Comparison of ENCODE assay signal across 24 mouse cellular contexts in the genomic region with DNA sequence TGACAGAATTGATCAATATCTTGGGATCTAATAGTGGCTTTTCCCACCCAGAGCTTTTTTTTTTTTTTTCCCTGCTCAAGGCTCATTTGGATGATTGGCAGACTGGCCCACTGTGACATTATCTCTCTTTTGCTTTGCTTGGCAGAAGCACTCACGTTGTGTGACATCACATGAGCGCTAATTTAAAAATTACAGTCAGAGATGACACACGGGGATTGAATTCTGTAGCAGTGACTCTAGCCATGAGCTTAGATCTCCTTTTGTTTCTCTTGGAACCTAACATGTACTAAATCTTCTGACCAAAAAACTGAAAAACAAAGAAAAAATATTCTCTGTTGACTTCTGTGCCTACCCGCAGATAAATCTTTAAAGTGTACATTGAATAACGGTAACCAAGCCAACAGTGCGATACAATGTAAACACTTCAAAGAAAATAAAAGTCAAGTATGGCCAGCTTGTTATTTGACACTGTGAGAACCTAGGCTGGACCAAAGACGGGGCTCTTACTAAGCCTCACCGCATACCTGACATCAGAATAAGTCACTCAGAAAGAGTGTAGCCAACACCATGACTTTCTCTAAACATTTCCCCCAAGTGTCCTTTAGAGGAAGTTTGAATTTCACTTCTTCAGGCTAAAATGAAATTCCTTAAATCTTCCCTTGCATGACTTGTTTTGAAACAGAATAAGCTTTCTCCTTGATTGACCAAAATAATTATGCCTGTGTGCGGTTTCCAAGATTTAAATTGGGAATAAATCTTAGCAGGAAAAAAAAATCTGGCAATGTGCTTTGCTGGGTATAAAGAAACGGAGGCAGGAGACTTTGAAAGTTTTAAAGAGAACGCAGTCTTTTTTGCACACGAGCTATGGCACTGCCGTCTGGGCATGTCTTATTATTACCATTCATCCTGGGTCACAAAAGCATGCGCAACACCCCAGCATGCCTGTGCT.
DNase-seq lines count a peak whose midpoint lies in the region; ATAC-seq and TF ChIP-seq lines count a peak whose summit lies in the region.
"Had no signal": no experiment of that assay in that cellular context is flagged by ENCODE, and none has a peak within 500 bp of the region (broad histone marks: within the 10 kb centered on the region; RNA-seq: fewer than 3 reads in every experiment).

No protein-coding gene starts in this region.

- H3ac ChIP-seq in C2C12 (ENCODE audit: control insufficient read depth, insufficient read length, low read depth) = no peak overlapping the region

- WGBS in forebrain, postnatal 0 days = 57% methylated on average over 14 of the region's 14 CpGs
- 83% methylated on average over 14 of the region's 14 CpGs for WGBS in forebrain, embryonic 12.5 days
- 24% methylated on average over 14 of the region's 14 CpGs for WGBS in kidney, postnatal 0 days
- WGBS in embryonic facial prominence, embryonic 14.5 days = 39% methylated on average over 14 of the region's 14 CpGs

- H3K79me3 ChIP-seq in C2C12 (ENCODE audit: low read depth) = no peaks in the 10 kb centered on the region

- no peak overlapping the region for H3K27ac ChIP-seq in forebrain, postnatal 0 days (ENCODE audit: low read depth, low read length)
- no peak overlapping the region for H3K27ac ChIP-seq in forebrain, embryonic 12.5 days
- H3K27ac ChIP-seq in kidney, postnatal 0 days = no peak overlapping the region
- H3K27ac ChIP-seq in embryonic facial prominence, embryonic 14.5 days (replicated peaks; ENCODE audit: low read depth, low read length) = peak overlapping the region; percentile 2
- H3K27ac ChIP-seq: forebrain, embryonic 10.5 days; heart, embryonic 10.5 days; hindbrain, embryonic 10.5 days; hindbrain, postnatal 0 days; stomach, postnatal 0 days had no signal

- no peak overlapping the region for H3K4me2 ChIP-seq in forebrain, postnatal 0 days (ENCODE audit: low read depth)
- no peak overlapping the region for H3K4me2 ChIP-seq in forebrain, embryonic 12.5 days
- H3K4me2 ChIP-seq in kidney, postnatal 0 days (ENCODE audit: low read length) = 0 out of 2 replicates have a peak overlapping the region, but pooled peaks have one; percentile 27
- H3K4me2 ChIP-seq in embryonic facial prominence, embryonic 14.5 days (ENCODE audit: low read depth, low read length) = no peak overlapping the region
- H3K4me2 ChIP-seq: liver, embryonic 11.5 days had no signal

- no peaks in the 10 kb centered on the region for H3K4me1 ChIP-seq in forebrain, postnatal 0 days (ENCODE audit: insufficient read depth)
- H3K4me1 ChIP-seq in forebrain, embryonic 12.5 days = no peaks in the 10 kb centered on the region
- no peaks in the 10 kb centered on the region for H3K4me1 ChIP-seq in kidney, postnatal 0 days (replicated peaks; ENCODE audit: insufficient read depth, low read length)
- H3K4me1 ChIP-seq in embryonic facial prominence, embryonic 14.5 days (ENCODE audit: control insufficient read depth, insufficient read depth, low read length) = peaks cover 3% of the 10 kb centered on the region
- H3K4me1 ChIP-seq: forebrain, embryonic 10.5 days; heart, embryonic 10.5 days had no signal

- peak; percentile 39 for DNase-seq in forebrain, postnatal 0 days
- peak; percentile 76 for DNase-seq in kidney, postnatal 0 days (ENCODE audit: low spot score)
- DNase-seq in kidney, postnatal 14 days = no peak
- peak; percentile 89 for DNase-seq in embryonic facial prominence, embryonic 14.5 days (ENCODE audit: low spot score)
- no peak for DNase-seq in retina, embryonic 14.5 days (ENCODE audit: low spot score)
- no peak for DNase-seq in ovary, postnatal 14 days (ENCODE audit: low spot score)
- DNase-seq: adrenal gland, adult 8-10 months; B cell, adult 2 months; cerebellum, adult 11 months; cerebellum, postnatal 14 days; embryo, embryonic 11 days; gastrocnemius, postnatal 14 days; right cerebral cortex, postnatal 4 days; thymus, postnatal 25 days had no signal

- H3K9me3 ChIP-seq in forebrain, postnatal 0 days (ENCODE audit: low read length) = no peaks in the 10 kb centered on the region
- no peaks in the 10 kb centered on the region for H3K9me3 ChIP-seq in forebrain, embryonic 12.5 days
- no peaks in the 10 kb centered on the region for H3K9me3 ChIP-seq in kidney, postnatal 0 days (replicated peaks; ENCODE audit: low read length)
- no peaks in the 10 kb centered on the region for H3K9me3 ChIP-seq in embryonic facial prominence, embryonic 14.5 days (ENCODE audit: control insufficient read depth, low read length)
- H3K9me3 ChIP-seq: forebrain, embryonic 10.5 days; heart, embryonic 10.5 days; hindbrain, embryonic 10.5 days had no signal

- no peaks in the 10 kb centered on the region for H3K36me3 ChIP-seq in forebrain, postnatal 0 days (ENCODE audit: insufficient read depth)
- no peaks in the 10 kb centered on the region for H3K36me3 ChIP-seq in forebrain, embryonic 12.5 days (replicated peaks)
- no peaks in the 10 kb centered on the region for H3K36me3 ChIP-seq in kidney, postnatal 0 days (ENCODE audit: insufficient read depth, low read length)
- H3K36me3 ChIP-seq in C2C12 (ENCODE audit: control insufficient read depth, insufficient read depth) = no peaks in the 10 kb centered on the region
- no peaks in the 10 kb centered on the region for H3K36me3 ChIP-seq in embryonic facial prominence, embryonic 14.5 days (ENCODE audit: control insufficient read depth, insufficient read depth, low read length)
- H3K36me3 ChIP-seq: forebrain, embryonic 10.5 days; heart, embryonic 10.5 days; hindbrain, embryonic 10.5 days had no signal

- no peak for ATAC-seq in forebrain, postnatal 0 days
- no peak for ATAC-seq in forebrain, embryonic 12.5 days (ENCODE audit: low FRiP score)
- peak; percentile 78 for ATAC-seq in kidney, postnatal 0 days (replicated peaks; ENCODE audit: low FRiP score, low read depth)
- peak; percentile 82 for ATAC-seq in embryonic facial prominence, embryonic 14.5 days (ENCODE audit: low read depth)
- ATAC-seq: hindbrain, postnatal 0 days; intestine, postnatal 0 days; midbrain, embryonic 16.5 days had no signal

- no peaks in the 10 kb centered on the region for H3K27me3 ChIP-seq in forebrain, postnatal 0 days (ENCODE audit: insufficient read depth, low read length)
- H3K27me3 ChIP-seq in forebrain, embryonic 12.5 days = no peaks in the 10 kb centered on the region
- no peaks in the 10 kb centered on the region for H3K27me3 ChIP-seq in kidney, postnatal 0 days (ENCODE audit: insufficient read depth, low read length)
- H3K27me3 ChIP-seq in C2C12 (ENCODE audit: control insufficient read depth, insufficient read depth, insufficient read length) = no peaks in the 10 kb centered on the region
- no peaks in the 10 kb centered on the region for H3K27me3 ChIP-seq in embryonic facial prominence, embryonic 14.5 days (replicated peaks; ENCODE audit: control insufficient read depth, insufficient read depth, low read length)

- H3K9ac ChIP-seq in forebrain, postnatal 0 days = no peak overlapping the region
- H3K9ac ChIP-seq in forebrain, embryonic 12.5 days = no peak overlapping the region
- H3K9ac ChIP-seq in kidney, postnatal 0 days (ENCODE audit: low read depth, low read length) = no peak overlapping the region
- no peak overlapping the region for H3K9ac ChIP-seq in embryonic facial prominence, embryonic 14.5 days (ENCODE audit: low read depth, low read length)

- TF ChIP-seq CTCF in forebrain, postnatal 0 days (IDR thresholded peaks at IDR 0.05; ENCODE audit: low read depth) = no peak
- TF ChIP-seq CTCF in kidney, postnatal 0 days (IDR thresholded peaks at IDR 0.05; ENCODE audit: low read depth) = no peak
- TF ChIP-seq CTCF in C2C12 (IDR thresholded peaks at IDR 0.05; ENCODE audit: control insufficient read depth, insufficient read depth, insufficient read length) = no peak

- no peak overlapping the region for H3K4me3 ChIP-seq in forebrain, postnatal 0 days (ENCODE audit: low read depth, low read length)
- no peak overlapping the region for H3K4me3 ChIP-seq in forebrain, embryonic 12.5 days (replicated peaks)
- H3K4me3 ChIP-seq in kidney, postnatal 0 days (replicated peaks; ENCODE audit: low read depth, low read length) = no peak overlapping the region
- H3K4me3 ChIP-seq in C2C12 (ENCODE audit: insufficient read depth, poor library complexity, severe bottlenecking) = no peak overlapping the region
- no peak overlapping the region for H3K4me3 ChIP-seq in embryonic facial prominence, embryonic 14.5 days (ENCODE audit: low read depth, low read length)
- H3K4me3 ChIP-seq: forebrain, embryonic 10.5 days; heart, embryonic 10.5 days; hindbrain, embryonic 10.5 days had no signal

- no peaks in the 10 kb centered on the region for H3K79me2 ChIP-seq in C2C12 (ENCODE audit: control insufficient read depth, insufficient read depth)

TF ChIP-seq in C2C12, 6 proteins besides CTCF, POLR2A, EP300 and RAD21:
- TF ChIP-seq FOSL1 (IDR thresholded peaks at IDR 0.05; ENCODE audit: insufficient read depth, low read length, poor library complexity, severe bottlenecking) (no peak), MAX (IDR thresholded peaks at IDR 0.05) (no peak), USF1 (IDR thresholded peaks at IDR 0.05; ENCODE audit: low read depth) (peak; percentile 13), CEBPB (IDR thresholded peaks at IDR 0.05; ENCODE audit: low read depth) (no peak), MYOG (IDR thresholded peaks at IDR 0.05; ENCODE audit: control insufficient read depth, extremely low read depth, insufficient read length) (no peak), MYOD1 (IDR thresholded peaks at IDR 0.05; ENCODE audit: control insufficient read depth, insufficient read length, low read depth) (no peak)

Comparison
In these comparisons a context has a peak if more than half of its experiments do, and no peak if none do; other contexts are left out.
1. DNase-seq: peak in forebrain, postnatal 0 days (single experiment), kidney, postnatal 0 days (single experiment) and embryonic facial prominence, embryonic 14.5 days (single experiment); none in kidney, postnatal 14 days (single experiment), retina, embryonic 14.5 days (single experiment) and ovary, postnatal 14 days (single experiment).
2. ATAC-seq: peak in kidney, postnatal 0 days (single experiment) and embryonic facial prominence, embryonic 14.5 days (single experiment); none in forebrain, postnatal 0 days (single experiment) and forebrain, embryonic 12.5 days (single experiment).